Mouse (Mus musculus) cerebellum, postnatal 10 days (tissue): ENCODE measurements around the gene Frmd4b.

Experiments
- DNase-seq, 2 experiments: peaks; one replicate each; pipeline ENCODE4 v3.0.0; 2021; ENCODE audit warnings: mixed read lengths in 2 of 2

Gene Frmd4b

DNA sequence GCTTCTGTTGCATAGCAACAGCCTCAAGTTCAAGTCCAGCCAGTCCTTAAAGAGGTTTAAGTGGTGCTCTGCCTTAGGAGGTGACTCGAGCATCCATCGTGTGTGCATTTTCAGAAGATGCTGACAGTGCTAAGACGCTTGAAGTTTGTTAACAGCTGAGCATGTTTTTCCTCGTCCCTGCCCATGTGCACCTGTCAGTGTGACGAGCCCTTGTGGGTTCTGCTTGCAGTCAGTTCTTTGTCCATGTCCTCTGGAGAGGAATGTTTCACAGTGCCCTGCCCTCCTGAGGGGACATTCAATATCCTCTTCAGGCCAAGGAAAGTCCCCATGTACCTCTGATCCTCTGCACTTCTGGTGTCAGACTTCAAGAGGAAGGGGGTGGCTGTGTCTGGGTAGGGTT, 377.2 kb downstream of the Frmd4b start:
- no peak for DNase-seq

DNA sequence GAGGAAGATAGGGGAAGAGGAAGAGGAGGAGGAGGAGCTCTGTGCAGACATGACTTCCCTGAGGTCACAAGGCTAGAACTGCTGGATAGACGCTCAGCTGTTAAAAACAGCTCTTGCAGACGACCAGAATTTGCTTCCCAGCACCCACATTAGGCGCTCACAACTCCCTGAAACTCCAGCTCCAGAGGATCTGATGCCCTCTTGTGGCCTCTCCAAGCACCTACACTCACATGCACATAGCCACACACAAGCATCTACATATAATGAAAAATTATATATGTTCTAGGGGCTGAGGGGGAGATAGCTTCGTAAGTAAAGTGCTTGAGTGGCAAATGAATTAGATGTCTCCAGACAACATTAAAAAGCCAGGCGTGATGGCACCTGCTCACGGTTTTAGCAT, 378.0 kb downstream of the Frmd4b start:
- no peak for DNase-seq
